Mouse (Mus musculus): ENCODE data around the gene Mrpl12. TPM values are rescaled to one million over a fixed set of nuclear protein-coding genes. Genes with fewer than 3 reads are reported as not detected.

The Mrpl12 gene
- polyA plus RNA-seq, 1 experiment from 2014 or later: 67.7 TPM

DNA sequence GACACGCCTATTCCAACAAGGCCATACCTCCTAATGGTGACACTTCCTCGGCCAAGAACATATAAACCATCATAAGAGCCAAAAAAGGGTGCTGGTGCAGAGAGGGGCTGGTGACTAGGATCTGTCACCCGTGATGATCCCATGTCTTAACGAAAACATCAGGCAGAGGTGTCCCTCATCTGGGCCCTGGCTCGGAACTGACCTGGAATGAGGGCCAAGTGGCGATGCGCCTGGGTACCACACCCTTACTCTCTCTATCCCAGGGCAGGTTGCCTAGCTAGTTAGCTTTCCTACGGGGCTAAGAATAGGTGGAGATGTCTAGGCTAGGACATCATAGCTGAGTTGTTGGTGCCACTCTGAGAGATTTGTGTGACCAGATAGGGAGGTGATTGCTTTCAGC lies 49.7 kb downstream of the Mrpl12 start:
- 76% methylated on average over 8 of the region's 8 CpGs for WGBS
- H3K4me1 ChIP-seq (ENCODE audit: insufficient read depth, low read depth, low read length): peaks cover 5% of the 10 kb centered on the region; the same call in 1 of the 2 replicates
- no peak overlapping the region for H3K27ac ChIP-seq (ENCODE audit: low read length)
- no peaks in the 10 kb centered on the region for H3K36me3 ChIP-seq (ENCODE audit: insufficient read depth, low read length)
- no peak overlapping the region for H3K9ac ChIP-seq (replicated peaks; ENCODE audit: low read depth)
- no peaks in the 10 kb centered on the region for H3K9me3 ChIP-seq (ENCODE audit: low read length)
- H3K4me2 ChIP-seq (replicated peaks; ENCODE audit: low read depth, low read length): no peak overlapping the region
- H3K4me3 ChIP-seq (ENCODE audit: low read depth, low read length): no peak overlapping the region
- ATAC-seq (no peak), DNase-seq (ENCODE audit: low spot score) (no peak)
- no peak for TF ChIP-seq EP300 (IDR thresholded peaks at IDR 0.05)
- TF ChIP-seq CTCF (IDR thresholded peaks at IDR 0.05): no peak
- peaks cover 37% of the 10 kb centered on the region for H3K27me3 ChIP-seq (replicated peaks; ENCODE audit: insufficient read depth, low read length)

GRCm38 (mm10) chr11:120535145-120535544 lies 50.7 kb downstream of the Mrpl12 start:
- peaks cover 28% of the 10 kb centered on the region for H3K27me3 ChIP-seq (replicated peaks; ENCODE audit: insufficient read depth, low read length)
- DNase-seq (ENCODE audit: low spot score) (no peak), ATAC-seq (no peak)
- no peaks in the 10 kb centered on the region for H3K9me3 ChIP-seq (ENCODE audit: low read length)
- H3K4me1 ChIP-seq (ENCODE audit: insufficient read depth, low read depth, low read length): peaks cover 6% of the 10 kb centered on the region; the same call in 1 of the 2 replicates
- no peak overlapping the region for H3K4me3 ChIP-seq (ENCODE audit: low read depth, low read length)
- H3K36me3 ChIP-seq (ENCODE audit: insufficient read depth, low read length): no peaks in the 10 kb centered on the region
- WGBS: 66% methylated on average over 3 of the region's 3 CpGs
- TF ChIP-seq EP300 (IDR thresholded peaks at IDR 0.05): no peak
- TF ChIP-seq CTCF (IDR thresholded peaks at IDR 0.05): no peak
- H3K27ac ChIP-seq (ENCODE audit: low read length): no peak overlapping the region
- H3K9ac ChIP-seq (replicated peaks; ENCODE audit: low read depth): no peak overlapping the region
- no peak overlapping the region for H3K4me2 ChIP-seq (replicated peaks; ENCODE audit: low read depth, low read length)

- no peak for ATAC-seq
- WGBS: 73% methylated on average over 3 of the region's 3 CpGs
- H3K4me3 ChIP-seq (ENCODE audit: low read depth, low read length): no peak overlapping the region
- H3K27me3 ChIP-seq (replicated peaks; ENCODE audit: insufficient read depth, low read length): peaks cover 21% of the 10 kb centered on the region
- no peak overlapping the region for H3K4me2 ChIP-seq (replicated peaks; ENCODE audit: low read depth, low read length)
- no peak for TF ChIP-seq CTCF (IDR thresholded peaks at IDR 0.05)
- TF ChIP-seq EP300 (IDR thresholded peaks at IDR 0.05): no peak
- no peak overlapping the region for H3K9ac ChIP-seq (replicated peaks; ENCODE audit: low read depth)
- no peaks in the 10 kb centered on the region for H3K9me3 ChIP-seq (ENCODE audit: low read length)
- no peak overlapping the region for H3K27ac ChIP-seq (ENCODE audit: low read length)
- DNase-seq (ENCODE audit: low spot score): no peak
- H3K36me3 ChIP-seq (ENCODE audit: insufficient read depth, low read length): no peaks in the 10 kb centered on the region
- H3K4me1 ChIP-seq (ENCODE audit: insufficient read depth, low read depth, low read length): peaks cover 5% of the 10 kb centered on the region; the same call in 1 of the 2 replicates
Observed at GRCm38 (mm10) chr11:120535804-120536203, 51.4 kb downstream of the Mrpl12 start.

DNA sequence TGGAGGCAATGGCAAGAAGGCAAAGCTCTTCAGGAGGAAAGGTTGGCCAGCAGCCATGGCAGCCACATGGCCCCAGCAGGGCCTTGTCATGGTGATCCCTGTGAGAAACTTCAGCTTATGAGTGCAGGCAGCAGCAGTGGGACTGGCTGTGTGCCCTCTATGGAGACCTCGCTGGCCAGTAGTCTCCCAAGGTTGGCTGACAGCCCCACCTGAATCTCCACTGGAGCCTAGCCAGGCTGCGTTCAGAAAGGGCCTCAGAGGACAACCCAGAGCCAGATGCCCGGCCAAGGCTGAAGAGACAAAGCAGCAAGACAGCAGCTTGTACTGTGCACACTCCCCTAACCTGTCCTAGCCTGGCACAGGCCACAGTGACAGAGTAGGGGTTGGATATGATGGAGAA lies 54.1 kb downstream of the Mrpl12 start:
- no peak for TF ChIP-seq CTCF (IDR thresholded peaks at IDR 0.05)
- no peak for TF ChIP-seq EP300 (IDR thresholded peaks at IDR 0.05)
- 37% methylated on average over 3 of the region's 3 CpGs for WGBS
- peak overlapping the region; percentile 71 for H3K27ac ChIP-seq (ENCODE audit: low read length)
- H3K9me3 ChIP-seq (ENCODE audit: low read length): no peaks in the 10 kb centered on the region
- no peak overlapping the region for H3K4me2 ChIP-seq (replicated peaks; ENCODE audit: low read depth, low read length)
- no peak overlapping the region for H3K9ac ChIP-seq (replicated peaks; ENCODE audit: low read depth)
- H3K4me3 ChIP-seq (ENCODE audit: low read depth, low read length): no peak overlapping the region
- DNase-seq (ENCODE audit: low spot score) (peak; percentile 69), ATAC-seq (0 out of 2 replicates have a peak, but pooled peaks have one; percentile 2)
- peaks cover 4% of the 10 kb centered on the region; the same call in 1 of the 2 replicates for H3K4me1 ChIP-seq (ENCODE audit: insufficient read depth, low read depth, low read length)
- peaks cover 9% of the 10 kb centered on the region; the same call in 1 of the 2 replicates for H3K36me3 ChIP-seq (ENCODE audit: insufficient read depth, low read length)
- no peaks in the 10 kb centered on the region for H3K27me3 ChIP-seq (replicated peaks; ENCODE audit: insufficient read depth, low read length)

Other genes with a start within 250 kb of the Mrpl12 start
- gene Actg1, start 136.1 kb upstream of the Mrpl12 start, polyA plus RNA-seq (2015; fragmentation: Nextera tagmentation; extraction: Ambion mirVana): 1,989 and 2,317 TPM in 2 replicates
- gene Fscn2, start 123.1 kb upstream of the Mrpl12 start, polyA plus RNA-seq (2015; fragmentation: Nextera tagmentation; extraction: Ambion mirVana): 0.36 and 0.74 TPM in 2 replicates
- 18.1 and 19.6 TPM in 2 replicates for gene Faap100, start 105.8 kb upstream of the Mrpl12 start, polyA plus RNA-seq (2015; fragmentation: Nextera tagmentation; extraction: Ambion mirVana)
- gene Nploc4, start 46.9 kb upstream of the Mrpl12 start, polyA plus RNA-seq (2015; fragmentation: Nextera tagmentation; extraction: Ambion mirVana): 15.3 and 16.5 TPM in 2 replicates
- gene Tspan10, start 42.0 kb upstream of the Mrpl12 start, polyA plus RNA-seq (2015; fragmentation: Nextera tagmentation; extraction: Ambion mirVana): not detected in 2 replicates
- gene Pde6g, start 31.1 kb upstream of the Mrpl12 start, polyA plus RNA-seq (2015; fragmentation: Nextera tagmentation; extraction: Ambion mirVana): not detected in 2 replicates
- gene Oxld1, start 26.5 kb upstream of the Mrpl12 start, polyA plus RNA-seq (2015; fragmentation: Nextera tagmentation; extraction: Ambion mirVana): 14.9 and 18.9 TPM in 2 replicates
- gene Ccdc137, start 26.5 kb upstream of the Mrpl12 start, polyA plus RNA-seq (2015; fragmentation: Nextera tagmentation; extraction: Ambion mirVana): 16.5 and 21.1 TPM in 2 replicates
- gene Arl16, start 17.0 kb upstream of the Mrpl12 start, polyA plus RNA-seq (2015; fragmentation: Nextera tagmentation; extraction: Ambion mirVana): 29.8 and 33.4 TPM in 2 replicates
- gene Slc25a10, start 7.2 kb downstream of the Mrpl12 start, polyA plus RNA-seq (2015; fragmentation: Nextera tagmentation; extraction: Ambion mirVana): 75.4 and 83.4 TPM in 2 replicates
- 0.61 and 0.76 TPM in 2 replicates for gene Gcgr, start 46.1 kb downstream of the Mrpl12 start, polyA plus RNA-seq (2015; fragmentation: Nextera tagmentation; extraction: Ambion mirVana)
- 209 and 215 TPM in 2 replicates for gene Mcrip1, start 65.1 kb downstream of the Mrpl12 start, polyA plus RNA-seq (2015; fragmentation: Nextera tagmentation; extraction: Ambion mirVana)
- gene Ppp1r27, start 66.5 kb downstream of the Mrpl12 start, polyA plus RNA-seq (2015; fragmentation: Nextera tagmentation; extraction: Ambion mirVana): not detected in 2 replicates
- gene P4hb, start 88.6 kb downstream of the Mrpl12 start, polyA plus RNA-seq (2015; fragmentation: Nextera tagmentation; extraction: Ambion mirVana): 551 and 555 TPM in 2 replicates
- 512 TPM in 2 replicates for gene Arhgdia, start 97.0 kb downstream of the Mrpl12 start, polyA plus RNA-seq (2015; fragmentation: Nextera tagmentation; extraction: Ambion mirVana)
- gene Alyref, start 113.8 kb downstream of the Mrpl12 start, polyA plus RNA-seq (2015; fragmentation: Nextera tagmentation; extraction: Ambion mirVana): 149 and 150 TPM in 2 replicates
- 138 and 151 TPM in 2 replicates for gene Anapc11, start 113.8 kb downstream of the Mrpl12 start, polyA plus RNA-seq (2015; fragmentation: Nextera tagmentation; extraction: Ambion mirVana)
- 2.5 and 2.9 TPM in 2 replicates for gene Npb, start 123.9 kb downstream of the Mrpl12 start, polyA plus RNA-seq (2015; fragmentation: Nextera tagmentation; extraction: Ambion mirVana)
- 93.9 and 102 TPM in 2 replicates for gene Pcyt2, start 133.3 kb downstream of the Mrpl12 start, polyA plus RNA-seq (2015; fragmentation: Nextera tagmentation; extraction: Ambion mirVana)
- 45.3 and 46.0 TPM in 2 replicates for gene Sirt7, start 140.6 kb downstream of the Mrpl12 start, polyA plus RNA-seq (2015; fragmentation: Nextera tagmentation; extraction: Ambion mirVana)
- 25.9 and 28.3 TPM in 2 replicates for gene Mafg, start 149.0 kb downstream of the Mrpl12 start, polyA plus RNA-seq (2015; fragmentation: Nextera tagmentation; extraction: Ambion mirVana)
- 6.9 and 7.1 TPM in 2 replicates for gene Pycr1, start 159.2 kb downstream of the Mrpl12 start, polyA plus RNA-seq (2015; fragmentation: Nextera tagmentation; extraction: Ambion mirVana)
- gene Myadml2, start 163.5 kb downstream of the Mrpl12 start, polyA plus RNA-seq (2015; fragmentation: Nextera tagmentation; extraction: Ambion mirVana): 0.46 TPM in 1 of 2 replicates, not detected in the other
- 8.5 and 10.2 TPM in 2 replicates for gene Notum, start 176.6 kb downstream of the Mrpl12 start, polyA plus RNA-seq (2015; fragmentation: Nextera tagmentation; extraction: Ambion mirVana)
- 114 and 129 TPM in 2 replicates for gene Aspscr1, start 188.4 kb downstream of the Mrpl12 start, polyA plus RNA-seq (2015; fragmentation: Nextera tagmentation; extraction: Ambion mirVana)
- 102 and 112 TPM in 2 replicates for gene Cenpx, start 229.1 kb downstream of the Mrpl12 start, polyA plus RNA-seq (2015; fragmentation: Nextera tagmentation; extraction: Ambion mirVana)
- 37.3 and 41.4 TPM in 2 replicates for gene Lrrc45, start 229.3 kb downstream of the Mrpl12 start, polyA plus RNA-seq (2015; fragmentation: Nextera tagmentation; extraction: Ambion mirVana)
- 56.0 and 61.9 TPM in 2 replicates for gene Rac3, start 236.9 kb downstream of the Mrpl12 start, polyA plus RNA-seq (2015; fragmentation: Nextera tagmentation; extraction: Ambion mirVana)
- gene Dcxr, start 242.7 kb downstream of the Mrpl12 start, polyA plus RNA-seq (2015; fragmentation: Nextera tagmentation; extraction: Ambion mirVana): 344 and 430 TPM in 2 replicates
- gene Cbr2, start 247.5 kb downstream of the Mrpl12 start, polyA plus RNA-seq (2015; fragmentation: Nextera tagmentation; extraction: Ambion mirVana): 4,475 and 4,528 TPM in 2 replicates